Mouse (Mus musculus): ENCODE results near the gene D930020B18Rik. TPM values are rescaled to one million over a fixed set of nuclear protein-coding genes. Genes with fewer than 3 reads are reported as not detected.

The D930020B18Rik gene
- polyA plus RNA-seq, 1 experiment from 2014 or later = 1.2 TPM

GRCm38 (mm10) chr10:121640150-121640930 is 1.0 kb upstream of the D930020B18Rik start:
- peak; percentile 60 for DNase-seq (ENCODE audit: low spot score)
- Histone ChIP-seq H3K9me3 (ENCODE audit: control insufficient read depth, low read length) (no peaks in the 10 kb centered on the region), H3K4me1 (replicated peaks; ENCODE audit: control insufficient read depth, insufficient read depth) (0 out of 2 replicates have a peak, but pooled peaks cover 2% of the 10 kb centered on the region), H3K4me3 (ENCODE audit: low read depth, low read length) (no peak overlapping the region), H3K27ac (replicated peaks) (no peak overlapping the region), H3K9ac (ENCODE audit: low read length) (no peak overlapping the region), H3K27me3 (ENCODE audit: control insufficient read depth, insufficient read depth, low read length) (peaks cover 3% of the 10 kb centered on the region; the same call in 1 of the 2 replicates), H3K36me3 (ENCODE audit: control insufficient read depth, insufficient read depth, low read length) (no peaks in the 10 kb centered on the region), H3K4me2 (replicated peaks; ENCODE audit: low read depth) (no peak overlapping the region)
- TF ChIP-seq EP300 (optimal IDR thresholded peaks at IDR 0.05) (no peak), CTCF (IDR thresholded peaks at IDR 0.05; ENCODE audit: low read depth) (peak; percentile 76)
- WGBS = 55% methylated on average over 6 of the region's 6 CpGs
- ATAC-seq (ENCODE audit: low FRiP score, low TSS enrichment) = 0 out of 2 replicates have a peak, but pooled peaks have one; percentile 27

GRCm38 (mm10) chr10:121640944-121641271 is 480 bp upstream of the D930020B18Rik start:
- 18% methylated on average over 10 of the region's 10 CpGs for WGBS
- Histone ChIP-seq H3K9me3 (ENCODE audit: control insufficient read depth, low read length) (no peaks in the 10 kb centered on the region), H3K27me3 (ENCODE audit: control insufficient read depth, insufficient read depth, low read length) (peaks cover 3% of the 10 kb centered on the region; the same call in 1 of the 2 replicates), H3K4me3 (ENCODE audit: low read depth, low read length) (peak overlapping the region; percentile 58), H3K27ac (replicated peaks) (no peak overlapping the region), H3K4me2 (replicated peaks; ENCODE audit: low read depth) (peak overlapping the region; percentile 94), H3K36me3 (ENCODE audit: control insufficient read depth, insufficient read depth, low read length) (no peaks in the 10 kb centered on the region), H3K4me1 (replicated peaks; ENCODE audit: control insufficient read depth, insufficient read depth) (0 out of 2 replicates have a peak, but pooled peaks cover 2% of the 10 kb centered on the region), H3K9ac (ENCODE audit: low read length) (no peak overlapping the region)
- TF ChIP-seq CTCF (IDR thresholded peaks at IDR 0.05; ENCODE audit: low read depth) (no peak), EP300 (optimal IDR thresholded peaks at IDR 0.05) (no peak)
- ATAC-seq (ENCODE audit: low FRiP score, low TSS enrichment) (no peak), DNase-seq (ENCODE audit: low spot score) (no peak)

- Histone ChIP-seq H3K9ac (ENCODE audit: low read length) (peak overlapping the region; percentile 43; the same call in 1 of the 2 replicates), H3K27me3 (ENCODE audit: control insufficient read depth, insufficient read depth, low read length) (peaks cover 3% of the 10 kb centered on the region; the same call in 1 of the 2 replicates), H3K36me3 (ENCODE audit: control insufficient read depth, insufficient read depth, low read length) (no peaks in the 10 kb centered on the region), H3K4me2 (replicated peaks; ENCODE audit: low read depth) (peak overlapping the region; percentile 94), H3K4me3 (ENCODE audit: low read depth, low read length) (peak overlapping the region; percentile 58), H3K9me3 (ENCODE audit: control insufficient read depth, low read length) (no peaks in the 10 kb centered on the region), H3K27ac (replicated peaks) (no peak overlapping the region), H3K4me1 (replicated peaks; ENCODE audit: control insufficient read depth, insufficient read depth) (0 out of 2 replicates have a peak, but pooled peaks cover 2% of the 10 kb centered on the region)
- TF ChIP-seq EP300 (optimal IDR thresholded peaks at IDR 0.05) (no peak), CTCF (IDR thresholded peaks at IDR 0.05; ENCODE audit: low read depth) (no peak)
- peak; percentile 67 for DNase-seq (ENCODE audit: low spot score)
- WGBS = 6% methylated on average over 28 of the region's 28 CpGs
- peak; percentile 80; the same call in 1 of the 2 replicates for ATAC-seq (ENCODE audit: low FRiP score, low TSS enrichment)
Observed at GRCm38 (mm10) chr10:121642054-121642947, 913 bp downstream of the D930020B18Rik start.

GRCm38 (mm10) chr10:121646294-121646693 is 4.9 kb downstream of the D930020B18Rik start:
- Histone ChIP-seq H3K4me1 (replicated peaks; ENCODE audit: control insufficient read depth, insufficient read depth) (0 out of 2 replicates have a peak, but pooled peaks cover 2% of the 10 kb centered on the region), H3K9ac (ENCODE audit: low read length) (no peak overlapping the region), H3K27me3 (ENCODE audit: control insufficient read depth, insufficient read depth, low read length) (peaks cover 3% of the 10 kb centered on the region; the same call in 1 of the 2 replicates), H3K36me3 (ENCODE audit: control insufficient read depth, insufficient read depth, low read length) (no peaks in the 10 kb centered on the region), H3K27ac (replicated peaks) (no peak overlapping the region), H3K4me3 (ENCODE audit: low read depth, low read length) (no peak overlapping the region), H3K9me3 (ENCODE audit: control insufficient read depth, low read length) (no peaks in the 10 kb centered on the region), H3K4me2 (replicated peaks; ENCODE audit: low read depth) (no peak overlapping the region)
- no peak for ATAC-seq (ENCODE audit: low FRiP score, low TSS enrichment)
- no peak for DNase-seq (ENCODE audit: low spot score)
- TF ChIP-seq CTCF (IDR thresholded peaks at IDR 0.05; ENCODE audit: low read depth) (no peak), EP300 (optimal IDR thresholded peaks at IDR 0.05) (no peak)
- WGBS = 66% methylated on average over 6 of the region's 6 CpGs

- no peak overlapping the region for H3K4me2 ChIP-seq (replicated peaks; ENCODE audit: low read depth)
- TF ChIP-seq CTCF (IDR thresholded peaks at IDR 0.05; ENCODE audit: low read depth) (no peak), EP300 (optimal IDR thresholded peaks at IDR 0.05) (no peak)
- H3K36me3 ChIP-seq (ENCODE audit: control insufficient read depth, insufficient read depth, low read length) = no peaks in the 10 kb centered on the region
- no peaks in the 10 kb centered on the region for H3K27me3 ChIP-seq (ENCODE audit: control insufficient read depth, insufficient read depth, low read length)
- DNase-seq (ENCODE audit: low spot score) (no peak), ATAC-seq (ENCODE audit: low FRiP score, low TSS enrichment) (no peak)
- H3K27ac ChIP-seq (replicated peaks) = no peak overlapping the region
- H3K9me3 ChIP-seq (ENCODE audit: control insufficient read depth, low read length) = no peaks in the 10 kb centered on the region
- 73% methylated on average over 1 of the region's 1 CpGs for WGBS
- H3K4me3 ChIP-seq (ENCODE audit: low read depth, low read length) = no peak overlapping the region
- no peaks in the 10 kb centered on the region for H3K4me1 ChIP-seq (replicated peaks; ENCODE audit: control insufficient read depth, insufficient read depth)
- no peak overlapping the region for H3K9ac ChIP-seq (ENCODE audit: low read length)
Observed at GRCm38 (mm10) chr10:121653079-121653478, 11.7 kb downstream of the D930020B18Rik start.

Data from stomach, postnatal 0 days (tissue).